Mouse (Mus musculus) kidney, postnatal 4 days (tissue): ENCODE measurements around the gene Esp8.
"Not testable (repeated sequence)": the region's sequence is repeated elsewhere in the genome, so short reads cannot be mapped to it uniquely, and the experiment has no call there.

Experiments
- DNase-seq, 2 experiments: peaks; one replicate each; pipeline ENCODE4 v3.0.0; 2021; ENCODE audit warnings: mixed read lengths in 2 of 2

Esp8 gene

DNA sequence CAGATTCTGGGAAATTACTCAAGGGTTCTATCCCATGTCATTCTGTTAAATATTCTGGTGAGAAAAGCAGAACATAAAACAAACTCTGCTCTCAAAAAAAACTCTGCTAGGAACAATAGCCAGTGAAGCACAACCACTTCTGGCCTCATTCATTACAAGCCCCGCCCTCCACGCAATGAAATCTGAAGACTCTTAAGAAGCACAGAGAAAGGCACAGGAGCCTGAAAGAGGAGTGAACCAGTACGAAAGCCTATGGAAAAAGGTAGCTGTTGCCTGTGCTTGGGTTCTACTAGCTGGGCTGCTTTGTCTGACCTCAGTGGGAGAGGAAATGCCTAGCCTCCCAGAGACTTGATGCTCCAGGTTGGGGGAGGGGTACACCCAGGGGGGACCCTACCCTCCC lies at the start of gene Esp8:
Esp8 (plus strand) TSS at position 205 of the 400 bp plus-strand sequence.
- DNase-seq, result no peak

DNA sequence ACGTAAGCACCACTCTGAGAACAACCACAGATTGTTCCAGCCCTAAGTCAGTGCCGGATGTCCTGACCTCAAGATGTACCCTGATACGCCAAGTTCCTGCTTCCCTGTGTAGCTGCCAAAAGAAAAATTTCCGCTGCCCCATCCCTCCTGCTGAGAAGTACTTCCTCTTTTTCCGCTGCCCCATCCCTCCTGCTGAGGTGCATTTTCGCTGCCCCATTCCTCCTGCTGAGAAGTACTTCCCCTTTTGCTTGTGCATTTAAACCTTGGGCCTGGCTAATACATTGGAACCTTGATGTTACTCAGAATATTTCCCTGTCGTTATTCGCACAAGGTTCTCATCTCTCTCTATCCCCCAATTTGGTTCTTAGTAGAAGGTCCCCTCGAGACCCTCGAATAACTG lies 36.3 kb upstream of the Esp8 start:
- not testable (repeated sequence) for DNase-seq

GRCm38 (mm10) chr17:40495468-40496185 lies 24.2 kb upstream of the Esp8 start:
- DNase-seq, result not testable (repeated sequence)

GRCm38 (mm10) chr17:40529813-40530212 lies 10.0 kb downstream of the Esp8 start:
- DNase-seq, result no peak

- DNase-seq, result no peak
These were observed 11.3 kb downstream of the Esp8 start for GRCm38 (mm10) chr17:40531147-40531546.

DNA sequence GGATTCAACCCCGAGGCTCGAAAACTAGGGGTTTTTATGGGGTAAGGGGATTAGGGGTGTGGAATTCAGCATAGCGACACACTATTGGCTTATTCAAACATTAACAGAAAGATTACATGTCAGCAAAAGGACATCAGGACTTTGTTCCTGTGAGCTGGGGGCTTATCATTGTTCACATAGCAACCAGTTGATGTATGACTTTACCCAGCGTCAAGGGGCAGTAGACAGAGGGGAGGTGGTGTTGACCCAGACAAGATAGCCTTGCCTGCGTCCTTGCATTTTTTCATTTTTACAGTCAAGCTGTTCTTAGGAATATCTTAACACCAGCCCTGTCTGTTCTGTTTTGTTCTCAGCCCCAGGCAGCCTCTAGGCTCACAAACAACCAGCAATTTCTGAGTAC lies 27.2 kb downstream of the Esp8 start:
- not testable (repeated sequence) for DNase-seq

GRCm38 (mm10) chr17:40553470-40553869 lies 33.6 kb downstream of the Esp8 start:
- DNase-seq, result no peak

DNA sequence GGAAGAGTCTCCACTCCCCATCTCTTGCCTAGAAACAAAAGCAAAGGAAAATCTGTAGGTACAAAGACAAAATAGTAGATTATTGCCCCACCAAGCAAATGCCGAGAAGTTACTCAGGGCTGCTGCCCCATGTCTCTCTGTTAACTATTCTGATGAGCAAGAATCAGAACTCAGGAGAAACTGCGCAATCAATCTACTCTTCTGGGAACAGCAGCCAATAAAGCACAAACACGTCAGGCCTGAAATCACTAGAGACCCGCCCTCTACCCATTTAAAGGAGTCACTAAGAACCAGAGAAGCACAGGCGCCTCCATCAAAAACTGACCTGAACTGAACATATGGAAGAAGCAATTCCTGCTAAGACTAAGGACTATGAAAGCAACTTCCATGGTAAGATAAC lies 41.4 kb downstream of the Esp8 start, which contains the start of gene Esp6:
Esp6 (plus strand) TSS at position 301 of the 400 bp plus-strand sequence.
- DNase-seq, result no peak
